Mouse (Mus musculus) lung, postnatal 0 days (tissue): ENCODE measurements around the gene Entpd8. TPM values are rescaled to one million over a fixed set of nuclear protein-coding genes. Genes with fewer than 3 reads are reported as not detected.

Experiments used
- ATAC-seq: fragments of 200-750 bp; cut with Nextera tagmentation; 2 replicates; pipeline ENCODE4 v1.8.0; 2017; ENCODE audit warnings: moderate library complexity
- DNase-seq: peaks from one replicate; pipeline ENCODE4 v3.0.0-alpha.2; 2016; ENCODE audit warnings: low spot score
- H3K27ac ChIP-seq: fragments of 300-500 bp; sonication (generic); 2 replicates; pipeline ENCODE4 v1.5.1; 2014; ENCODE audit warnings: antibody characterized with exemption, mild to moderate bottlenecking, low read length, mixed read lengths
- H3K27me3 ChIP-seq: fragments of 300-500 bp; sonication (generic); replicated peaks from 2 replicates; pipeline ENCODE4 v1.6.1; 2014; ENCODE audit warnings: low read length, mixed read lengths; ENCODE audit not compliant: insufficient read depth
- H3K36me3 ChIP-seq: fragments of 300-500 bp; sonication (generic); 2 replicates; pipeline ENCODE4 v1.6.1; 2014; ENCODE audit warnings: low read length, mixed read lengths; ENCODE audit not compliant: insufficient read depth
- H3K4me1 ChIP-seq: fragments of 300-500 bp; sonication (generic); 2 replicates; pipeline ENCODE4 v1.6.1; 2014; ENCODE audit warnings: antibody characterized with exemption, low read depth, low read length, mixed read lengths; ENCODE audit not compliant: insufficient read depth
- H3K4me2 ChIP-seq: fragments of 300-500 bp; sonication (generic); replicated peaks from 2 replicates; pipeline ENCODE4 v1.6.1; 2014; ENCODE audit warnings: low read depth, mild to moderate bottlenecking, low read length, moderate library complexity, mixed read lengths
- H3K4me3 ChIP-seq: fragments of 300-500 bp; sonication (generic); 2 replicates; pipeline ENCODE4 v1.5.1; 2014; ENCODE audit warnings: low read depth, low read length
- H3K9ac ChIP-seq: fragments of 300-500 bp; sonication (generic); replicated peaks from 2 replicates; pipeline ENCODE4 v1.6.1; 2014; ENCODE audit warnings: low read depth, mild to moderate bottlenecking
- H3K9me3 ChIP-seq: fragments of 300-500 bp; sonication (generic); 2 replicates; pipeline ENCODE4 v1.6.1; 2016; ENCODE audit warnings: low read length, mixed read lengths
- CTCF ChIP-seq: IDR thresholded peaks from 2 replicates; pipeline ENCODE4 v1.5.1; 2016; ENCODE audit warnings: antibody characterized with exemption, mild to moderate bottlenecking
- EP300 ChIP-seq: IDR thresholded peaks from 2 replicates; pipeline ENCODE4 v1.6.1; 2016; ENCODE audit warnings: antibody characterized with exemption, mild to moderate bottlenecking, control low read depth
- WGBS: fragments of 180-500 bp; shearing (Covaris S2); extraction: QIAGEN DNeasy Blood & Tissue Kit; methylation state at CpG from one replicate; pipeline ENCODE4 v1.1.7; 2014; 5-methylcytosine and 5-hydroxymethylcytosine counted together
- polyA plus RNA-seq: library from polyadenylated mRNA; unstranded; fragments of >200 nt; fragmentation: Nextera tagmentation; extraction: Ambion mirVana; gene quantifications from 2 replicates; pipeline ENCODE4 v1.2.1, GENCODE M21; 2015

The Entpd8 gene
- 3.0 and 3.4 TPM in 2 replicates for polyA plus RNA-seq

DNA sequence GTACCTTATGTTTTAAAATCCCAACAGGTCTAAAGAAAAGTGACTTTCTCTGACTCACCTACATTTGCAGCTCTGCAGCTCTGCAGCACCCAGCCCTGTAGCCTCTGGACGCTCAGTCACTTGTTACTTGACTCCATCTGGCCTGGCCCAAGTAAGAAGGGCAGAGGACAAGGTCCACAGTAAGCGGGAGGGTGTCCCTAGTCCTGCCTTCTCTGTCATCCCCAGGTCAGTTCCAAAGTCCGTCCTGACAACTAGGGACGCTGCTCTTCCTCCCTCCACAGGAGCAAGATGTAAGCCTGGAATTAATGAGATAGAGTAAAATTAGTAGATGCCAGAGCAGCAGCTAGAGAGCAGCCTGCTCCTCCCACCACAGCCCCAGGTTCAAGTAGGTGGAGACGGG, at the start of gene Entpd8:
Gene Entpd8 (plus strand): TSS at position 229 of the 400 bp plus-strand sequence.
- no peak within 1 kb of the TSS for H3K4me2 ChIP-seq
- no peaks in the 10 kb centered on the region for H3K27me3 ChIP-seq
- no peak within 1 kb of the TSS for H3K27ac ChIP-seq
- no peak for TF ChIP-seq EP300
- no peak for TF ChIP-seq CTCF
- no peak within 1 kb of the TSS for H3K4me3 ChIP-seq
- DNase-seq (no peak), ATAC-seq (no peak)
- no peaks in the 10 kb centered on the region for H3K4me1 ChIP-seq
- 56% methylated on average over 5 of the region's 5 CpGs for WGBS
- H3K9me3 ChIP-seq = no peaks in the 10 kb centered on the region
- no peaks in the 10 kb centered on the region for H3K36me3 ChIP-seq
- no peak within 1 kb of the TSS for H3K9ac ChIP-seq

DNA sequence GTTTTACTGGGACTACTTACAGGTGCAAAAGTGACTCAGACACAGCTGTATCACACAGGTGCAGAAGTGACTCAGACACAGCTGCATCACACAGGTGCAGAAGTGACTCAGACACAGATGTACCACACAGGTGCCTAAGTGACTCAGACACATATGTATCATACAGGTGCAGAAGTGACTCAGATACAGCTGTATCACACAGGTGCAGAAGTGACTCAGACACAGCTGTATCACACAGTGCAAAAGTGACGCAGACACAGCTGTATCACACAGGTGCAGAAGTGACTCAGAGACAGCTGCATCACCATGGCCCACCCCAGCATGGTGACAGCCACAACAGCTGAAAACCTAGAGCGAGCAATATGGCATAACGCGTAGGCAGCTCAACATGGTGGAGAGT, 45.1 kb upstream of the Entpd8 start:
- TF ChIP-seq EP300 = no peak
- no peak for TF ChIP-seq CTCF
- no peak overlapping the region for H3K4me2 ChIP-seq
- no peak for DNase-seq
- no peaks in the 10 kb centered on the region for H3K9me3 ChIP-seq
- 92% methylated on average over 4 of the region's 4 CpGs for WGBS
- H3K4me1 ChIP-seq = no peaks in the 10 kb centered on the region
- no peak overlapping the region for H3K4me3 ChIP-seq
- ATAC-seq = no peak
- H3K36me3 ChIP-seq = no peaks in the 10 kb centered on the region
- H3K27ac ChIP-seq = no peak overlapping the region
- H3K9ac ChIP-seq = no peak overlapping the region
- H3K27me3 ChIP-seq = no peaks in the 10 kb centered on the region

DNA sequence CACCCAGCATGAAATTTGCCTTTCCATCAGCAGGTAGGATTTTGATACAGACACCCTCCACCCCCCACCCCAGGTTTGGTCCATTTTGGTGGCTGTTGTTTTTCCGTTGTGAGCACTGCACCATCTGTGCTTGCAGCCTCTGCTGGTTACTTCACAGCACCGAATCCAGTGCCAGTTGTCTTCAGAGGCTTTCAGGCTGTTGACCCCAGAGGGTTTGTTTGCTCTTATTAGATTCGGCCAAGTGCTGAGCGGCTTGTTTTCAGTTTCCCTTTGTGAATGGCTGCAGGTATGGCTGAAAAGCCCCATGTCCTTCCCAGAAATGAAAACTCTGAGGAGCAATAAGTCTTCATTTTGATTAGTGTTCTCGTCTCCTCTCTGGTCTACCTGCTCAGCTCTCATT, 40.0 kb upstream of the Entpd8 start:
- WGBS = 66% methylated on average over 5 of the region's 5 CpGs
- H3K9ac ChIP-seq = no peak overlapping the region
- no peak for ATAC-seq

DNA sequence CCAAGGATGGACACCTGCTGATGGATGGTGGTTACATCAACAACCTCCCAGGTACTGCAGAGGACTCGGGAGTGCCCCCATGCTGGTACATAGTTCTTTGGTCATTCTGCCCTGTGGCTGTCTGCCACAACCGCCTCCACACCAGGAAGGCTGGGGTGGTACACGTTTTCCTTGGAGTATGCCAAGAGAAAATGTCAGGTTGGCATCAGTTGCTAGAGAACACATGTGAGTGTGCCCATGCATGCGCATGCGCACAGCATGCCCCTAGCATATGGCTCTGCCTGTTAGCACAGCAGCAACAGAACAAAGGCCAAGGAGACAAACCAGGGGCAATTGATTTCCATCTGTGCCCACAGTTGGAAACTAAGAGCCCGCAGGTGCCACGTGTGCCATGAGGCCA, 29.2 kb upstream of the Entpd8 start:
- Histone ChIP-seq H3K27ac (no peak overlapping the region), H3K36me3 (no peaks in the 10 kb centered on the region), H3K4me3 (no peak overlapping the region), H3K4me1 (peaks cover 7% of the 10 kb centered on the region; the same call in 1 of the 2 replicates), H3K9ac (no peak overlapping the region), H3K9me3 (no peaks in the 10 kb centered on the region), H3K4me2 (no peak overlapping the region), H3K27me3 (no peaks in the 10 kb centered on the region)
- DNase-seq (no peak), ATAC-seq (no peak)
- 83% methylated on average over 7 of the region's 7 CpGs for WGBS
- TF ChIP-seq EP300 (no peak), CTCF (no peak)

More for the DNA sequence above, 40.0 kb upstream of the Entpd8 start:
- no peak overlapping the region for H3K4me3 ChIP-seq
- no peaks in the 10 kb centered on the region for H3K36me3 ChIP-seq
- TF ChIP-seq CTCF (no peak), EP300 (no peak)
- H3K27ac ChIP-seq = no peak overlapping the region
- no peaks in the 10 kb centered on the region for H3K4me1 ChIP-seq
- H3K27me3 ChIP-seq = no peaks in the 10 kb centered on the region
- H3K4me2 ChIP-seq = no peak overlapping the region
- DNase-seq = no peak
- no peaks in the 10 kb centered on the region for H3K9me3 ChIP-seq

DNA sequence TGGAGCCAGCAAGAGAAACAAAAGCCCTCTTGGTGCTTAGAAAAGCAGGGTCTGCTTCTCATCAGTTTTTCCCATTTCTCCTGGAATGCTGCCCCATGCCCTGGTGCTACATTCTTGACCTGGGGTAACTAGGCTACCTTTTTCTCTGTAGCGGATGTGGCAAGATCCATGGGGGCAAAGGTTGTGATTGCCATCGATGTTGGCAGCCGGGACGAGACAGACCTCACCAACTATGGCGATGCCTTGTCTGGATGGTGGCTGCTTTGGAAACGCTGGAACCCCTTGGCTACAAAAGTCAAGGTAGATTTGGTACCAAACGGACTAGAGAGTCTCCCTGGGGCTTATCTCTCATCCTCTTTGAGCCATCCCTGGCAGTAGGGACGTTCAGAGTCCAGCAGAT, 28.7 kb upstream of the Entpd8 start:
- Histone ChIP-seq H3K4me3 (no peak overlapping the region), H3K4me2 (no peak overlapping the region), H3K36me3 (no peaks in the 10 kb centered on the region), H3K27ac (no peak overlapping the region), H3K9me3 (no peaks in the 10 kb centered on the region), H3K27me3 (no peaks in the 10 kb centered on the region), H3K9ac (no peak overlapping the region), H3K4me1 (peaks cover 7% of the 10 kb centered on the region; the same call in 1 of the 2 replicates)
- 86% methylated on average over 8 of the region's 8 CpGs for WGBS
- no peak for TF ChIP-seq CTCF
- TF ChIP-seq EP300 = no peak
- ATAC-seq = no peak
- DNase-seq = no peak

DNA sequence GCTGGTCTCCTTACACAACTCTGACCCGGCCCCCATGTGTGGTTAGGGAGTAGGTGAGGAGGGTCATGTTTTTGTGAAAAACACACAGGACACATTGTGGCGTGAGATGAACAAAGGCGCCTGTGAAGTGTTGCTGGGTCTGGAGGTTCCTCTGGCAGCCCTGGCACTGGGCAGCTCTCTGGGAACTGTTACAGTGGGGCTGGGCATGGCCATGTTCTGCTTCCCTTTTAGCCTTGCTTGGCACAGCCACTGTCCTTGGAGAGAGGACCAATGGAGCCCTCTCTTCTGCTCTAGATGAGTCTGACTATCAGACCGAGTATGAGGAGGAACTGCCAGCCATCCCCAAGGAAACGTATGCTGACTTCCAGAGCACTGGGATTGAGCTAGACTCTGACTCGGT, 27.0 kb upstream of the Entpd8 start:
- H3K4me1 ChIP-seq = peaks cover 7% of the 10 kb centered on the region; the same call in 1 of the 2 replicates
- no peak for DNase-seq
- no peak overlapping the region for H3K4me2 ChIP-seq
- WGBS = 91% methylated on average over 6 of the region's 6 CpGs
- H3K9ac ChIP-seq = no peak overlapping the region
- TF ChIP-seq EP300 = no peak
- no peak for TF ChIP-seq CTCF
- no peak overlapping the region for H3K4me3 ChIP-seq
- no peak overlapping the region for H3K27ac ChIP-seq
- ATAC-seq = no peak
- no peaks in the 10 kb centered on the region for H3K9me3 ChIP-seq
- H3K36me3 ChIP-seq = no peaks in the 10 kb centered on the region
- H3K27me3 ChIP-seq = no peaks in the 10 kb centered on the region
